In genomic region chr6:145865886-145866851, GRCm38 (mm10) we compare ENCODE assay signal across 8 mouse cellular contexts. TPM values are rescaled to one million over a fixed set of nuclear protein-coding genes. Genes with fewer than 3 reads are reported as not detected.
DNase-seq lines count a peak whose midpoint lies in the region; ATAC-seq and TF ChIP-seq lines count a peak whose summit lies in the region.

No protein-coding gene starts in this region.

- H3K9me3 ChIP-seq in heart, embryonic 12.5 days (replicated peaks) = no peaks in the 10 kb centered on the region
- no peaks in the 10 kb centered on the region for H3K9me3 ChIP-seq in kidney, embryonic 15.5 days (replicated peaks)
- no peaks in the 10 kb centered on the region for H3K9me3 ChIP-seq in limb, embryonic 15.5 days
- no peaks in the 10 kb centered on the region for H3K9me3 ChIP-seq in midbrain, embryonic 16.5 days (replicated peaks; ENCODE audit: control insufficient read depth, low read length, poor library complexity, severe bottlenecking)
- no peaks in the 10 kb centered on the region for H3K9me3 ChIP-seq in stomach, embryonic 14.5 days (ENCODE audit: control insufficient read depth, low read depth, low read length)

- TF ChIP-seq POLR2A in embryonic fibroblast, embryonic 13.5 days (IDR thresholded peaks at IDR 0.05; ENCODE audit: low read depth, low read length) = peak; percentile 78

- DNase-seq in 3T3-L1 (ENCODE audit: low read depth, low spot score) = peak; percentile 87
- peak; percentile 95 for DNase-seq in adrenal gland, postnatal 25 days

- peak; percentile 34; the same call in 1 of the 2 replicates for ATAC-seq in heart, embryonic 12.5 days (ENCODE audit: insufficient number of reproducible peaks, low FRiP score)
- peak; percentile 85 for ATAC-seq in kidney, embryonic 15.5 days (replicated peaks; ENCODE audit: low FRiP score)
- ATAC-seq in limb, embryonic 15.5 days (ENCODE audit: insufficient number of reproducible peaks, low FRiP score, low TSS enrichment, low read depth) = peak; percentile 64; the same call in 1 of the 2 replicates
- ATAC-seq in midbrain, embryonic 16.5 days = peak; percentile 55
- ATAC-seq in stomach, embryonic 14.5 days (ENCODE audit: insufficient number of reproducible peaks, insufficient read depth, low FRiP score, low read depth) = peak; percentile 64

- peak overlapping the region; percentile 28; the same call in 1 of the 2 replicates for H3K27ac ChIP-seq in embryonic fibroblast, embryonic 13.5 days (ENCODE audit: insufficient read depth, low read length)
- H3K27ac ChIP-seq in heart, embryonic 12.5 days (ENCODE audit: poor library complexity, severe bottlenecking) = peak overlapping the region; percentile 86
- peak overlapping the region; percentile 52; the same call in 1 of the 2 replicates for H3K27ac ChIP-seq in kidney, embryonic 15.5 days
- peak overlapping the region; percentile 75 for H3K27ac ChIP-seq in limb, embryonic 15.5 days
- peak overlapping the region; percentile 77 for H3K27ac ChIP-seq in midbrain, embryonic 16.5 days (ENCODE audit: low read length)
- no peak overlapping the region for H3K27ac ChIP-seq in stomach, embryonic 14.5 days (ENCODE audit: low read length)

- peak overlapping the region; percentile 92 for H3K4me2 ChIP-seq in heart, embryonic 12.5 days
- H3K4me2 ChIP-seq in kidney, embryonic 15.5 days = peak overlapping the region; percentile 100
- peak overlapping the region; percentile 100 for H3K4me2 ChIP-seq in limb, embryonic 15.5 days
- H3K4me2 ChIP-seq in midbrain, embryonic 16.5 days (ENCODE audit: low read length) = peak overlapping the region; percentile 100
- H3K4me2 ChIP-seq in stomach, embryonic 14.5 days (replicated peaks; ENCODE audit: low read depth, low read length) = peak overlapping the region; percentile 100

- peak overlapping the region; percentile 73 for H3K9ac ChIP-seq in heart, embryonic 12.5 days
- H3K9ac ChIP-seq in kidney, embryonic 15.5 days = peak overlapping the region; percentile 46
- H3K9ac ChIP-seq in limb, embryonic 15.5 days = peak overlapping the region; percentile 57
- H3K9ac ChIP-seq in midbrain, embryonic 16.5 days (ENCODE audit: low read depth, low read length) = peak overlapping the region; percentile 75
- H3K9ac ChIP-seq in stomach, embryonic 14.5 days (replicated peaks; ENCODE audit: low read depth, low read length) = peak overlapping the region; percentile 42

- no peak for TF ChIP-seq CTCF in embryonic fibroblast, embryonic 13.5 days (IDR thresholded peaks at IDR 0.05; ENCODE audit: borderline replicate concordance, insufficient read depth, low read length)

- no peaks in the 10 kb centered on the region for H3K4me1 ChIP-seq in embryonic fibroblast, embryonic 13.5 days (ENCODE audit: control insufficient read depth, insufficient read depth, low read length)
- peaks cover 19% of the 10 kb centered on the region for H3K4me1 ChIP-seq in heart, embryonic 12.5 days (replicated peaks)
- H3K4me1 ChIP-seq in kidney, embryonic 15.5 days = peaks cover 49% of the 10 kb centered on the region
- H3K4me1 ChIP-seq in limb, embryonic 15.5 days = peaks cover 44% of the 10 kb centered on the region
- H3K4me1 ChIP-seq in midbrain, embryonic 16.5 days (ENCODE audit: control insufficient read depth, insufficient read depth, low read length) = peaks cover 21% of the 10 kb centered on the region
- H3K4me1 ChIP-seq in stomach, embryonic 14.5 days (ENCODE audit: control insufficient read depth, insufficient read depth, low read length) = peaks cover 3% of the 10 kb centered on the region; the same call in 1 of the 2 replicates

- H3K36me3 ChIP-seq in heart, embryonic 12.5 days = no peaks in the 10 kb centered on the region
- H3K36me3 ChIP-seq in kidney, embryonic 15.5 days = no peaks in the 10 kb centered on the region
- H3K36me3 ChIP-seq in limb, embryonic 15.5 days = no peaks in the 10 kb centered on the region
- no peaks in the 10 kb centered on the region for H3K36me3 ChIP-seq in midbrain, embryonic 16.5 days (ENCODE audit: control insufficient read depth, insufficient read depth, low read length)
- H3K36me3 ChIP-seq in stomach, embryonic 14.5 days (ENCODE audit: control insufficient read depth, insufficient read depth, low read length) = no peaks in the 10 kb centered on the region

- H3K27me3 ChIP-seq in heart, embryonic 12.5 days (replicated peaks) = 0 out of 2 replicates have a peak, but pooled peaks cover 4% of the 10 kb centered on the region
- H3K27me3 ChIP-seq in kidney, embryonic 15.5 days = peaks cover 57% of the 10 kb centered on the region
- peaks cover 53% of the 10 kb centered on the region for H3K27me3 ChIP-seq in limb, embryonic 15.5 days
- H3K27me3 ChIP-seq in midbrain, embryonic 16.5 days (ENCODE audit: control insufficient read depth, insufficient read depth, low read depth, low read length) = no peaks in the 10 kb centered on the region
- peaks cover 21% of the 10 kb centered on the region for H3K27me3 ChIP-seq in stomach, embryonic 14.5 days (ENCODE audit: control insufficient read depth, insufficient read depth, low read length)

- H3K4me3 ChIP-seq in embryonic fibroblast, embryonic 13.5 days (ENCODE audit: insufficient read depth, low read length) = peak overlapping the region; percentile 47
- H3K4me3 ChIP-seq in heart, embryonic 12.5 days = peak overlapping the region; percentile 73
- H3K4me3 ChIP-seq in kidney, embryonic 15.5 days (replicated peaks) = peak overlapping the region; percentile 56
- H3K4me3 ChIP-seq in limb, embryonic 15.5 days = peak overlapping the region; percentile 61
- H3K4me3 ChIP-seq in midbrain, embryonic 16.5 days (ENCODE audit: low read depth, low read length) = peak overlapping the region; percentile 81
- peak overlapping the region; percentile 52 for H3K4me3 ChIP-seq in stomach, embryonic 14.5 days (ENCODE audit: low read depth, low read length)

- under 1% methylated on average over 69 of the region's 69 CpGs for WGBS in heart, embryonic 12.5 days
- under 1% methylated on average over 69 of the region's 69 CpGs for WGBS in kidney, embryonic 15.5 days
- WGBS in limb, embryonic 15.5 days = under 1% methylated on average over 69 of the region's 69 CpGs
- WGBS in midbrain, embryonic 16.5 days = under 1% methylated on average over 69 of the region's 69 CpGs
- under 1% methylated on average over 69 of the region's 69 CpGs for WGBS in stomach, embryonic 14.5 days

RNA-seq across cellular contexts. Expression of gene Bhlhe41, which starts 0.8 kb away (rescaled TPM):
- 12.3 and 16.2 TPM in 2 replicates for total RNA-seq in adrenal gland, postnatal 25 days (2021)
- 8.0 and 9.3 TPM in 2 replicates for polyA plus RNA-seq in embryonic fibroblast, embryonic 13.5 days (2011; ENCODE audit: insufficient read length, low read depth, missing spikeins)
- polyA plus RNA-seq in heart, embryonic 12.5 days (2016; fragmentation: Nextera tagmentation; extraction: Ambion mirVana) = 6.5 and 6.9 TPM in 2 replicates
- 0.96 and 1.5 TPM in 2 replicates for polyA plus RNA-seq in kidney, embryonic 15.5 days (2015; fragmentation: Nextera tagmentation; extraction: Ambion mirVana)
- polyA plus RNA-seq in limb, embryonic 15.5 days (2015; fragmentation: Nextera tagmentation; extraction: Ambion mirVana) = 2.2 and 3.0 TPM in 2 replicates
- 8.9 and 9.7 TPM in 2 replicates for polyA plus RNA-seq in midbrain, embryonic 16.5 days (2015; fragmentation: Nextera tagmentation; extraction: Ambion mirVana)
- 1.6 and 1.7 TPM in 2 replicates for polyA plus RNA-seq in stomach, embryonic 14.5 days (2014; fragmentation: Nextera tagmentation; extraction: Ambion mirVana)

Comparison
In these comparisons a context has a peak if more than half of its experiments do, and no peak if none do; other contexts are left out.
1. ATAC-seq: peak in every context shown above with its lines; median percentile 85 in kidney, embryonic 15.5 days; 64 in limb, embryonic 15.5 days; 64 in stomach, embryonic 14.5 days; 55 in midbrain, embryonic 16.5 days; 34 in heart, embryonic 12.5 days.